Mouse (Mus musculus): ENCODE results near the gene Gm1604a.
A peak's percentile ranks its signal among the peaks of the same experiment; 100 is the strongest.
"Not testable (repeated sequence)": the region's sequence is repeated elsewhere in the genome, so short reads cannot be mapped to it uniquely, and the experiment has no call there.

Gene Gm1604a

DNA sequence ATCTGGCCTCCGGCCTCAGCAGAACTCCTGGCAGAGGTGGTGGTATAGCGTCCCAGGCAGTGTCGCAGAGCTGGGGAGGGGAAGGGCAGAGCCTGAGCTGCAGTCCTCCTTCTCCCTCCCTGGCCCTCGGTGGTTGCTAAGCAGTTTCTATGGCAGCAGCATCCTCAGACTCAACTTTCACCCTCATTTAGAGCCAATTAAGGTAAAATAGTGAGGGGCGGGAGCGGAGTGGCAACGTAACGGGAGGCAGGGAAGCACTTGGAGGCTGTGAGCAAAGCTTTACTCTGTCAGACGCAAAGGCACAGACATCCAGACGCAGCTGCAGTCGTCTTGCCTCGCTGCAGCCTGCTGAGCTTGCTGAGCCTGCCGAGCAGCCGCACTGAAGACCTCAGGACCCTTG lies at the start of gene Gm1604a:
Gm1604a (plus strand) TSS at position 312 of the 400 bp plus-strand sequence.
- DNase-seq, result not testable (repeated sequence)

- DNase-seq, result peak; percentile 83 to 90
These were observed 46.8 kb upstream of the Gm1604a start, which contains the start of gene Gm49721 for GRCm38 (mm10) chr17:6978287-6979248. TSS of gene Gm49721 (plus strand) at chr17:6978904.

GRCm38 (mm10) chr17:6979380-6979779 lies 46.0 kb upstream of the Gm1604a start:
- DNase-seq, result not testable (repeated sequence)

DNA sequence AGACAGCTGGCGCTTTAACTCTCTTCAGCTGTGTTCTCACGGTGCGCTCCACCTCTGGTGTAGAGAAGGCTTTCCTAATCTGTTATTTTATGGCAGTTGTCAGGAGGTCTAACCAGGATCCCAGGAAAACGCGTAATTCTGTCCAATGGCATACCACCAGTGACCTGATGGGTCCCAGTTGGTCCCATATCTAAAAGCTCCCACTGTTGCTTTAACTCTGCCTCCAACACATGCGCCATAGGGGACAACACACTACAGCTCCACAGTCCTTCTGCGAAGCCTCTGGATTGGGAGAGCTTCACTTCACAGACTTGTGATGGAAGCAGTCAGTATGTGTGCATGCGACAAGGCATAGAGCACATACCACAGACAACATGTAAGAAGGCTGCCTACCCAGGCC lies 45.2 kb upstream of the Gm1604a start:
- DNase-seq, result not testable (repeated sequence)

GRCm38 (mm10) chr17:6986118-6986517 lies 39.2 kb upstream of the Gm1604a start:
- not testable (repeated sequence) for DNase-seq

GRCm38 (mm10) chr17:6995504-6995903 lies 29.9 kb upstream of the Gm1604a start:
- not testable (repeated sequence) for DNase-seq

DNA sequence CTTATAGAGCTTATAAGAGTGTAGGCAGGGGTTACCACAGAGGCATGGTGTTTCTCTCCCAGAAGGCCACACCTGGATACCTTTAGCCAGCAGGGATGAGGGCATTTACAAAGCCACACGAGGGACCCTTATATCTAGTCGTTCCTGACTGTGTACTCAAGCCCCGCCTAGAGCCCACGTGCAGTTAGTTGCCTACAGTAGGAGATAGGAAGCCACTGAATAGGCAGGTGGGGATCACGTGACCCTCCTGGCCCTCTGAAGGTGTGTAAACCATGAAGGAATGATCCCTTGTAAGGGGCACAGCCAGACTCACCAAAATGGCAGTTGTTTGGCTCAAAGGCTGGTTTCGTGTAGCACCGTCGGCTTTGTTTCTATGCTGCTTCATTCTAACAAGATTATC lies 28.5 kb upstream of the Gm1604a start:
- not testable (repeated sequence) for DNase-seq

GRCm38 (mm10) chr17:6997778-6998490 lies 27.4 kb upstream of the Gm1604a start:
- not testable (repeated sequence) for DNase-seq

GRCm38 (mm10) chr17:7001790-7002585 lies 23.4 kb upstream of the Gm1604a start:
- DNase-seq, result not testable (repeated sequence)

DNA sequence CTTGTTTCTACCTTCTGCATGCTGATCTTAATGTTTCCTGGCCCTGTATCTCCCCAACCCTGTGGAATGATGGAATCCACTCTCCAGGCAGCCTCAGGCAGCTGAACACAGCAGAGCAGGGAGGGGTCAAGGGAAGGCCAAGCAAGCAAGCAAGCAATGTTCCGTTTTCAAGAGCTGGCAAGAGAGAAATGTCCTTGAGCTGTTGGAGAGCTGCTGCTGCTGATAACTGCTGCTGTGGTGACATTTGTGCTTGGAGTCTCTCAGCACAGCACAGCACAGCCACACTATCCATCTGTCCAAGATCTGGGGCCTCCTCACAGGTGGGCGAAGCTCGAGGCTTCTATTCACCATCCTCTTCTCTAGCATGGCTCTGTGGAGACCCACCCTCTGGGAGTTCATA lies 22.0 kb upstream of the Gm1604a start:
- DNase-seq, result not testable (repeated sequence)

GRCm38 (mm10) chr17:7005646-7006045 lies 19.7 kb upstream of the Gm1604a start:
- not testable (repeated sequence) for DNase-seq

- DNase-seq, result not testable (repeated sequence)
These were observed 16.5 kb upstream of the Gm1604a start for GRCm38 (mm10) chr17:7008885-7009284.

DNA sequence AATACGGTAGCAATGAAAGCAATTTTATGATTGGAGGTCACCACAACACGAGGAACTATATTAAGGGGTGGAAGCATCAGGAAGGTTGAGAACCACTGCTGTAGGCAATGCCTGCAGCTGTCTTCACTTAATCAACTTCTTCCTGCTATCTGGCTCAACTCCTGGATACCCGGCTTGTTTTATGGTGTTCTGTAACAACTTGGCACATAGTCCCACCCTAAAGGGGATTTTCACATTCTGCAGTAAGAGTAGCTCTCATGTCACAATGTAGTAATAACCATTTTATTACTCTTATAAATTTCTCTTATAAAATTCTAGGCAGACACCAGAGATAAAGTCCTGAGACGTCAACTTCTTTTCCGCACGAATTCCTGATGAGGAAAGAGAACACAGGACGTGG lies 15.9 kb upstream of the Gm1604a start:
- not testable (repeated sequence) for DNase-seq

DNA sequence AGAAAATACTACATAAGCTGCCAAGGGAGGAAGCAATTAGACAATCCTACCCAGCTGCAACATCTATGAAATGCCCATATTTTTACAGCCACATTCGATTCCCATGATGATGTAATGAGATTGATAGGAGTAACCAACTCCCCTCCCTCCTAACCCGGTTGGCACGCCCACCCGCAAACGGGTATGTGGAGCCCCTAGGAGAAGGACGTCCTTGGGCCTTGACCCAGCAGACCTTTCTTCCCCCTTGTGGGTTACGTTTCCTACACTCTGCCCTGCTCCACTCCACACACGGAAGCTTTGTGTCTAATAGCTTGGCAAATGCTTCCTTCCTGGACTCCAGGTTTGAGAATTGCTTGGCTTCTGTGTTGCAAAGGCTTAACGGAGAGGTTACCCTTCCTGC lies 15.5 kb upstream of the Gm1604a start:
- DNase-seq, result not testable (repeated sequence)

- not testable (repeated sequence) for DNase-seq
These were observed 11.2 kb upstream of the Gm1604a start for GRCm38 (mm10) chr17:7014190-7014589.

- DNase-seq, result not testable (repeated sequence)
These were observed 487 bp downstream of the Gm1604a start for GRCm38 (mm10) chr17:7025764-7026346.

GRCm38 (mm10) chr17:7030204-7030603 lies 4.8 kb downstream of the Gm1604a start:
- DNase-seq, result not testable (repeated sequence)

GRCm38 (mm10) chr17:7030622-7031174 lies 5.3 kb downstream of the Gm1604a start:
- not testable (repeated sequence) for DNase-seq

DNA sequence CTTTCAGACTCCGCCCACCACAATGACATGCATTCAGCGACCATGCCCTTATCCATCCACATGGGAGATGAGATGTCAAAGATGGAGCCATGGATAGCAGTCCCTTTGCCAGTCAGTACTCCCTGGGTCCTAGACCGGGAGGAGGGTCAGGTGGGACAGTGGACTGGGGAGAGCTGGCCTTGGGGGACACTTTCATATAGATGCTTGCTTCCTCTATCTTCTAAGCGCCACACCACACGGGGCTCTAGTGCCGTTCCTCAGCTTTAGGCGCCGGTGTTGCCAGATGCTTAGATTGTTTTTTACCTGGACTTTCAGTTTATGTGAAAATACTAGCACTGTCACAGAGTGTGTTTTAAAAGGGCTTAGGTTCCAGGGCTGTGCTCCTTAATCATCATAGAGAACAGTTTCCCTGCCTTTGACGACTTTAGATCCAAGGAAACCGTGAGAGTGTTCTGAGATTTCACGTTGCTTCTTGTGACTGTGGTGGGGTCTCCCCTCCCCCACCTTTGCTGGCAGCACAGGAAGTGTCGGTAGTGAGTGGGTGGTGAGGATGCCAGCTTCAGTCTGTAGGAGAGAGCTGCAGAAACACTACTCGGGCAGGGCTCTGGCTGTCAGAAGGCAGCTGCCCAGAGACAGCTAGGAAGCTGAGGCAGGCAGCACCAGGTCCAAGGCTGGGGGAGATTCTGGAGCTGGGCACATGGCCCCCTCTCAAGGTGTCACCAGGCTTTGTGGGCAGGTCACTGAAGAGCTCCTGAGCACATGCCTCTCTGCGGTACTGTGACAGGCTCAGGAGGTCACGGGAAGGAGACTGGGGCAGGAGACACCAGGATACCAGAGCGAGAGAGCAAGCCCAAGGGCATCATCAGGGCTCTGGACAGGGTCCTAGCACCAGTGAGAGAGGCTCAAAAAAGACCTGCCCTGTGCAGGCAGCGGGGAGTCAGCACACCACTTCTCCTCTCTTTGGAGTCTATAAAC lies 8.1 kb downstream of the Gm1604a start:
- DNase-seq, result not testable (repeated sequence)

- not testable (repeated sequence) for DNase-seq
These were observed 43.7 kb downstream of the Gm1604a start for GRCm38 (mm10) chr17:7068997-7069539.

Data from lung, postnatal 4 days (tissue).